Mouse (Mus musculus) lung, postnatal 10 days (tissue): ENCODE data around the gene Tpm1.

ENCODE experiments used
- DNase-seq: peaks from one replicate; pipeline ENCODE4 v3.0.0; 2021

Tpm1 gene

DNA sequence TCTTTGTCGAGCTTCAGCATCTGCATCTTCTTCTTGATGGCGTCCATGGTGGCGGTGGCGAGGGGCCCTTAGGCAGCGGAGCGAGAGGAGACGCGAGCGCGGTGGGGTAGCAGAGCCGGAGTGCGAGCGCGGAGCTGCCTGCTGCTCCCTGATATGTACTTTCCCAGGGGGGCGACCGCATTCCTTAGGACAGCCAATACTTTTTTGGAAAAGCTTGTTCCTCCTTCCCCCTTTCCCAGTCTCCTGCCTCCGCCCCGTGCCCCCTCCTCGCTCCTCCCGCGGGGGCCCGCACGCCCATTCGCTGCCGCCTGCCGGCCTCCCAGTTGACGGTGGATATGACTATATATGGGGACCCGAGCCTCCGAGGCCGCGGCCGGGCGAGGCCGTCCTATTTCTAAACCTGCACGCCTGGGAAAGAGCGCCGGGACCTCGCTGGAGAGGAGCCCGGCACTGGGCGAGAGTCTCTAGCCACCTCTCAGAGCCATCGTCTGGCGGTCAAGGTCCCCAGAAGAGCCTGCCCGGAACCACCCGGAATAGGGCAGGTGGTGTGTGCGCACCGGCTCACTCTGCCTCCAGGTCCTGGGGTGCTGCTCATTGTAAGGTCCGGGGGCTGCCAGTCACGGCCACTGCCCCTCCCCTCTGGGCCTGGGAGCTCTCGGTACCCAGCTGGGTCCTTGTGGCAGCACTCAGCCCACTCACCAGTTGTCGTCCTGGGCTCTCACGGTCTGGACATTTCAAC, at the start of gene Tpm1:
TSS of gene Tpm1 (minus strand) at position 321 of the 739 bp plus-strand sequence.
- DNase-seq, result peak; percentile 91

DNA sequence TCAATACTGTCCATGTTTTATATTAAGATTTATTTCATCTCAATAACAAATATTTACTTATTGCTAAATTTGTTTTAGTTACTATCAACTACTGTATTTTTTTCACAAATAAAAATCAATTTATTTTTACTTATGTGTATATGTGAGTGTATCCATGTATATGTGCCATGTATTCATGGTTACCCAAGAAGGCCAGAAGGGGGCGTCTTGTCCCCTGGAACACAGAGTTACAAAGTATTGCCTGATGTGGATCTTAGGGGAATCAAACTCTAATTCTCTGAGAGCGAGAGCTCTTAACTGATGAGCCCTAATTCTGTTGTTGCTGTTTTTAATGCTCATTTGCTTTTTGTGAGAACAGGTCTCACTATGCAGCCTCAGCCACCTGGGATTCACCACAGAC, 45.2 kb upstream of the Tpm1 start:
- no peak for DNase-seq

DNA sequence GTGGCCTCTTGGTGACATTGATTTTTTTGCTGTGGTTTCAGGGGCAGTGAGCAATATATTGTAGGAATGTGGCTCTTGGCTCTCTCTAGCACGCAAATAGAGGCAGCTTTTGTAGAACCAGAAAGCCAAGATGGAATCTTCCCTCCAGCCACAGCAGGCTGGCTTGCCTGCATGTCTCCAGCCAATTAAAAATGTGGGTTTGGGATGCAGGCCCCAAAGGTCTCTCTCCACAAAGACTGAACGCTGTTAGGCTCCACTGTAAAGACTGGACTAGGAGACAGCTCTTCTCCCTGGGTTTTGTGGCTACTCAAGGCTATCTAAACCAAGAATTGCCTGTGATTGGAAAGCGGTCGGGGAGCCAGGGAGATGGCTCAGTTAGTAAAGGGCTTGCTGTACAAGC, 43.0 kb upstream of the Tpm1 start:
- no peak for DNase-seq

DNA sequence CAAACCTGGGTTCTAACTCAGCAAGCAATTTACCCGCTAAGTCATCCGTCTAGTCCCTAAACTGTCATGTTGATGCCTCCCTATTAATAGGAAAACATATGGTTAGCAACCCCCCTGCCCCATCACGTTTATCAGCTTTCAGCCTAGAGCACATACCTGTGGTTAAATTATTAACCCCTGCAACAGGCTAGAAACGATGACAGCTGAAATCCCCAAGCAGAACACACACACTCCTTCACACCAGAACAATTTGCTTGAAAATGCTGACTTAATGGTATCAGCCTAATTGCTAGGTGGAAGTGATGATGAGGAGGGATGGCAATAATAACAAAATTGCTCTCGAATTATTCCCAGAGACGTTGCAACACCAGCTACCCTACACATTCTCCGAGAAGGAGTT, 42.4 kb upstream of the Tpm1 start:
- no peak for DNase-seq

DNA sequence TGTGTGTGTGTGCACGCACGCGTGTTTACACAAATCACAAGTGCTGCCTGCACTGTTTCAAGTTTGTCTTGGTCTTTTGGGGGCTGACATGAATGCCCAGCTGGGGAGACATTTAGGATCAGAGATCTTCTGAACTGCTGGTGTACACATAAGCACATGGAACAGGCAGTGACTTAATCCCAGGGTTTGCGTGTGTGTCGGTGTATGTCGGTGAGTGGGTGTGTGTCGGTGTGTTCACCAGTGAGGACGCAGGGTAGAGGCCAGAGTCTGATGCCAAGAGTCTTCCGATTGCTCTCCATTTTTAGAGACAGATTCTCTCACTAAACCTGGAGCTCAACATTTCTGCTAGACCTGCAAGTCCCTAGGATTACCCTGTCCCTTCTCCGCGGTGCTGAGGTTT, 41.9 kb upstream of the Tpm1 start:
- no peak for DNase-seq

DNA sequence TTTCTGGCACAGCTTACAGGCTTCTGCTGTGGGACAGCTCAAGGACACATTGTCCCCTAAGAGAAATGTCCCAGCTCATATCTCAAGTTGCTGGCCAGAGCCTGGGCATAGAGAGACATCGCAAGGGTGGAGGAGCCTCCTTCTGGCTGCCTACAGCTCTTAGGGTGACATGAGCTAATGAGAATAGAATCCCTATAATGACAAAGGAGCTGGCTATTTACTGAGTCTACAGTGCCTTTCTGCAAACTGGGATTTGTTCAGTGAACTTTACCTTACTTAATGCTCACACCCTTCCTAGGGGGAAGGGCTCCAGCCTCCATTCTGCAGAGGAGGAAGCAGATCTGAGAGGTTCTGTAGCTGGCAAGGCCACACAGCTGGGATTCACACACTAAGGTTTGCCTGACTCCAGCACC, 41.4 kb upstream of the Tpm1 start:
- DNase-seq, result peak; percentile 43

DNA sequence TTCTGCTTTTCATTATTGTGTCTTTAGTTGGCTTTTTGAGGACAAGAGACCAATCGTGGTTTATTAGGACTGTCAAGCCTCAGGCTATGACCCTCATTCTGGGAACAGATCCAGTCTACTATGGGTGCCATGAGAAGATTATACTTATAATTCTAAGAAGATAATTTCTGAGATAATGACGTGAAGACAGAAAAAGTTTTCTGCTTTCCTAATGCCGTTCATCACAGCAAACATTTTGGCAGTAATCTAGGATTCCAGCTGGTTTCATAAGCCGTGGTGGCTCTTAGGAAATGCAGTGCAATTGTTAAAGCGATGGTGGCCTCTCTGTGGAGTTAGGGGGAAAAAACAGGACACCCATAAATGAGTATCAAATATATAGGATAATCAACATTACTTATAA, 40.0 kb upstream of the Tpm1 start:
- peak; percentile 54 for DNase-seq

DNA sequence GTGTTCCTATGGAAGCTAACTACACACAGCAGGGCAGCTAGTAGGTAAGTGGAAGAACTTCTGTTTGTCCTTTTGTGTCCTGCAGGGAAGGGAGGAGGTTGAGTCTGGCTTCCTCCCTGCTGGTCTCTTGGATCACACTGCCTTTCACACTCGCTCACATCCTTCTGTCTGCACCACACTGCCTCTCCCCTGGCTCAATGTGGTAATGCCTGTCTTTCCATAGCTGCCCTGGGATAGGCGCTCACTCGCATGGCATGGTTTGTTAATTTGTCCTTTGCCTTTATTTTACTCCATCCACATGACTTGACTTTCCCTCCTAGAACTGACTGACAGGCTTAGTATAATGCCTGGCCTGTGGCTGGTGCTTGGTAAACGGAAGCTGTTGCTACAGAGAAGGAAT, 34.6 kb upstream of the Tpm1 start:
- no peak for DNase-seq

DNA sequence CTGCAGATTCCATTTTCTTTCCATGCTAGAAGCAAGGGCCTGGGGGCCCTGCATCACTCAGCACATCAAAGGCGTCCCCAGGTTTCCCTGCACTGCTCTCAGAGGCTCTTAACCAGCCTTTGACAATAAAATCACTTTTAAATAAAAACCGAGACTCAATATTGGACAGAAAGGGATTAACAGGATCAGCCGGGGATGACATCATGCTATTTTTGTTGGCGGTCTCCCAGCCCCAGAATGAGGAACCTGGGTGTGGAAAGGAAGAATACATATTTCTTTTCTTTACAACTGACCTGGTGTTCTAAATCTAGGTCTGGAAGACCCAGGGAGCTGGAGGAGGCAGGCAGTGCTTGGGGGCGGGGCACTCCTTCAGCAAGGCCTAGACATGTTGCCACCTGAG, 32.5 kb upstream of the Tpm1 start:
- DNase-seq, result peak; percentile 19

DNA sequence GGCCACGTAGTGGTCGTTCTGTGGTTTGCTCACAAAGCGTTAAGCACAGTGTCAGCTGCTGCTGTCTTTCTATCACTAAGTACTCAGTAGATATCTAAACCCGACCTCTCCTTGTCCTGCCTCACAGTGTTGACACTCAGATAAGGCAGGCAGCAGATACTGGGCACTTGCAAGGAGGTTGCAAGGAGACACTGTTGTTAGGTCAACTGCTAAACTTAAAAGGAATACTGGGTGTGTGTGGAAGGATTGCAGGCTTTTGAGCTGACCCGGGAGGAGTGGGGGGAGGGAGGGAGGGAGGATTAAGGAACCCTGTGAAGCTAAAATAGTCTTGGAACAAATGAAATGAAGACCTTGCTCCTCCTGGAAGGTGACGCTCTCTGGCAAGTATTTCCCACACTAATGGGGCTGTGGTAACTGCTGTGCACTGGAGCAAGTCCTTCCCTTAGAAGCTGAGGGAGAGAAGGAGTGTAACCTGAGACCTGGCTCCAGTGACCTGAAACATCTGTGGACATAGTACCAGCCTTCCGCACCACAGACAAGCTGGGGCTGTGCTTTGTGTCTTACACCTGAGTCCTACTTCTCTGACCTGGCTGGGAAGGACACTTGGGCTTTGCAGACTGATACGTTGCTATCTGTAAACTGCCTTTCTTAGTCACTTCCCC, 28.6 kb upstream of the Tpm1 start:
- no peak for DNase-seq

DNA sequence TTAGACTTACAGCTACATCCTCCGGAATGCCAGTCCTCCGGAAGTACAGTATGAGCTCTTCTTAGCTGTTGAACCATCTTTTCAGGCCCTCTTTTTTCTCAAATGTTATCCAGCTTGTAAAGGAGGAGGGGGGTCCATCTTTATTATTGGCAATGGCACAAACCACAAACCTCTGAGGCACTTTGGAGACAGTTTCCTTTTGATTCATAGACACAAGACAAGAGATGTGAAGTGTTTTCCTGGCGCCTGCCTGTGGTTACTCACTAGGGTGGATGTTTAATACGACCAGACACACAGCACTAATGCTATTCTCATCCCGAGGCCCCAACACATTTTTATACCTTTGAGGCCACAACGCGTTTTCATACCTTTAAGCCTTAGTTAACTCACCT, 28.1 kb upstream of the Tpm1 start:
- DNase-seq, result no peak

DNA sequence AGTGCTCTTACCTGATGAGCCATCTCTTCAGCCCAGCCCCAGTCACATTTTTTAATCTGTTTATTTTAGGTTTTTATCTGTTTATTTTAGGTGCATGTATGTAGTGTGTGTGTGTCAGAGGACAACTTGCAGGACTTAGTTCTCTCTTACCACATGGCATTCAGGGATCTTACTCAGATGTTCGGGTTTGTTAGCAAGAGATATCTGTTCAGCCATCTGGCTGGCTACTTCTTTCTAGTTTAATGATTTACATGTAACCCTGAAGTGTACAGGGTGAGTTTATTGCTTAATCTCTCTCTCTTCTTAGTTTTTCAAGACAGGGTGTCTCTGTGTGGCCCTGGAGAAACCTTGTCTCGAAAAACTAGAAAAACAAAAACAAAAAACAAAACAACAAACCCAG, 23.0 kb upstream of the Tpm1 start:
- DNase-seq, result no peak

DNA sequence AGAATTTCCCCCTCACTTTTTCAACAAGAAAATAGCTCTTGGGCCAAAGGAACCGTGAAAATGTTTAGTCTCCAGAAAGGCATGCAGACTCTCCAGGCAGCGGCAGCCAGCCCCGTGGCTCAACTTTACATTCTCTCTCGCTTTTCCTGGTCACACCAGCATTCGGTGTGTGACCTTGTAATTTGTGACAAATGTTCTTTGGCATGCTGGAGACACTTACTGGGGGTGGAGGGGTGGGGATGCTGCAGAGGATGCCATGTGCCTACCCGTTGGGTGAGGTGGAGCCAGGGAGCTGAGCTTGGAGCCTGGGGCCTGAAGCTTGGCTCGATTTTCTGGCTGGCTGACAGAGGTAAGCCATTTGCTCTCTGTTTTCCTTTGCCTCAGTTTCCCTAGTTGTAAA, 22.4 kb upstream of the Tpm1 start:
- DNase-seq, result no peak

DNA sequence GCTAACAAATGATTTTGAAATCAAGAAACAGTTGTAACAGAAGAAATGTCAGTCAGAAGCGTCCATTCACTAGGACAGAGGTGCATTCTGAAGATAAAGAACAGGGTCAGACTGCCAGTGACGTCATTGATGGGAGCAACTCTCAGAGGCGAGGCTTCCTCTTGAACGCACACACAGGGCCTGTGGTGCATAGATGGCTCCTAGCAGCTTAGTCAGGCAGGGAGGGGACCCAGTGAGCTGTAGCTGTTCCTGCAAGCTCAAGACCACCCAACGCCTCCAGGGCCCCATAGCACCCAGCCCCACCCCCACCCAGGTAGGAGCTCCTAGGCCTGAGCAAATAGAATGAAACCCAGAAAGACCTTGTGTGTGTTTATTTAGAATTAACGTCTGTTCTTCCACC, 21.9 kb upstream of the Tpm1 start:
- no peak for DNase-seq

DNA sequence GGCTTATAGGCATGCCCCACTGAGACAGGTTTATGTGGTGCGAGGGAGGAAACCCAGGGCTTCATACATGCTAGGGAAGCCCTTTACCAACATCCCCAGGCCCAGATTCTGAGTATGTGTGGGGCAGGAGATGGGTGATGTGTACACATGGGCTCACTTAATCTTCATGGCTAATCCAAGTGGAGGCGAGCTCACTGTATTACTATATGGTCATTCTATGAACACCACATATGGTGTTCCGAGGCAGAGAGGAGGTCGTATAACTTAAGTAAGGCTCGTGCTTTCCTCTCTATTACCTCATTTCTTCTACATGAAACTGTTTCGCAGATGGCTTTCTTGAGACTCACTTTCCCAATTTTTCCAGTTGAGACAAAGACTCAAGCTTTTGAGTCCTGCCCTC, 17.4 kb upstream of the Tpm1 start:
- DNase-seq, result no peak

DNA sequence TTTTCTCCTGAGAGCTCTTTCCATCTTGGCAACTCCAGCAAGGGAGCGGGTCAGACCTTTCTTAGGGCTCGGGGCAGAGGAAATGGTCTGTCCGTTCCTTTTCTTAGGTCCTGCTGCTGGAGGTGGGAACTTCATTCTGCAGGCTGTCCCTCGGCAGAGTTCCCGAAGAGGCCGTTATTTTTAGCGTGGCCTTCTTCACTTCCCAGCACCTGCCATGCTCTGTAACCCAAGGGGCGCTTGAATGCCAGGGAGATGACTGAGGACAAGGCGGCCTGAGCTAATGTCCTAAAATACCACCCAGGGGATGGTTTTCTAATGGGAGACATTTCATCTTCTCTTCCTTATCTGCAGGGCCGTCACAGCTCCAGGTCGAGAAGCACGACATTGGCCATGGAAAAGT, 10.5 kb upstream of the Tpm1 start:
- DNase-seq, result no peak

DNA sequence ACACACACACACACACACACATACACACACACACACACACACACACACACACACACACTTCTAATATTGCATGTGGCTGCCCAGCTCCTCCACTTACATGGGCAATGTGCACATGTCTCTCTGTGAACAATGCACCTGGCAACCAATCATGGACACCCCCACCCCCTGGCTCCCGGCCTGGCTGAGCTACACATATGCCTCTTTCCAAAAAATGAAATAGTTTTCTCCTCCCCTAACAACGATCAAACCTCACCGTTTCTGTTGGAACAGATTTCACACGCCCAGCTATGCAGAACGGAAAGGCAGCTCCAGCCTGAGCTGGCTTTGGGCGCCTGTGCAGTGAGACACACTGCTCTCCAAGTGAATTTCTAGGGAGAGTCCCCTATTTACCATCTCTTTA, 9.2 kb upstream of the Tpm1 start:
- DNase-seq, result no peak

DNA sequence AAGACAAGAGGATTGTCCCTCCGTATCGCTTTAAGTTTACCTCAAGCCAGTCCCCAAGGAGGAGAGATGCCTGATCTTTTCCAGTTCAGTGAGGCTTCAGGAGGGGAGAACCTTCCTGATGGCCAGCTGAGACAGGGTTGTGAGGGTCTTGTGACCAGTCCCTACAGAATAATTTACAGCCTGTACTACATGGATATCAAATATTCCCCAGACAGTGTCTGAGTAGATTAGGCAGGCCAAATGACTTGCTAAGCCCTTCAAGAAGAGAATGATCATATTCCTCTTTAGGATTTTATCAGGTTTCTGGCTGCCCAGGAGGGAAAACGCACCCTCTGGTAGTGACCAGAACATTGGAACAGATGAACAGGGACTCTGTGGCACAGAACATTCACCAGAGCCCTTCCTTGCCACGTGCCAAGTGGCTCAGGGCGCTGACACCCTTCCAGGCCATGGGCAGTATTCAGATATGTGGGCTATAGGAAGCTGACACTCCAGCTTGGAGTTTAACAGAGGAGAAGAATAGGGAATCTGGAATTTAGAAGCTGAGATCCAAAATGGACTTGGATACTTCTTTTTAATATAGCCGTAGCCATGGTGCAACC, 1.6 kb upstream of the Tpm1 start:
- no peak for DNase-seq

DNA sequence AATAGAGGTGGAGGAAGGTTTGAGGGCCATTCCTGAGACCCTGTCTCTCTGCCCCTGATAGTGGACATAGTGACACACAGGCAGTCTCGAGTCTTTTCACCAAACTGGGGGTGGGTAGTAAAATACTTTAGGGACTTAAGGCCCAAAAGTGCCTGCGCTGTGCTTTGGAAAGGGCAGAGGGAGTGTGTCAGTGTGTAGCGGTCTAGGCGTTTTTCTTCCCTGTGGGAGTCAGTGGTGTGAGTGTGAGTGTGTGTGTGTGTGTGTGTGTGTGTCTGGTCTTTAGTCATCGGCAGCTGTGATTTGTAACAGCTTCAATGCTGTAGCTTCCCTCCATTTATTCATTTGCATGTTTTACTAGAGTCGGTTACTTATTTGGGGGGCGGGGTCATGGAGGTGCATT, 630 bp upstream of the Tpm1 start:
- no peak for DNase-seq

DNA sequence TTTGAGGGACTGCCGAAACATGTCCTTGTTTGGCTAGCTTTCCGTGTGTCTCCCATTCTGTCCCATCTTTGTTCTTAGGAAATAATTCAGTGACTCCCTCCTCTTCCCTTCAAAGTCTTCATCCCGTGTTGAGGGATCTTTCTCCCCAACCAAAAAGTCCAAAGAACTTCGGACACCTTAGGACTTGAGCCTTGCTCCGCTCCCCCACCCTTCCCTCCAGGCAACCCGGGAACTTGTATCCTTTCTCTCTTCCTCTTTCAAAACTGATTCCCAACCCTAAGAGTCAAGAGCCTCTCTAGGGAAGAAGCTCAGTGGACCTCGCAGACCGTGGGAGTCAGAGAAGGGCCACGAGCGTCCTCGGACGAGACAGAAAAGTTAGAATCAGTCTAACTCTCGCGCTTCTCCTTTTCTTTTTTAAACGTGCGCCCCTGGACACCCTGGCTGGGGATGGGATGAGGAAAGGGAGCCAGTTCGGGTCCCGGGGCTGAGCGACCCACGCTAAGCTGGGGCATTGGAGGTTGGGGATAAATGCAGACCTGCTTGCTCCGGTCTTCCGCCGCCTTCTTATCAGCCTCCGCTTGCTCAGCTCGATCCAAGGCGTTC, 622 bp downstream of the Tpm1 start:
- DNase-seq, result no peak

DNA sequence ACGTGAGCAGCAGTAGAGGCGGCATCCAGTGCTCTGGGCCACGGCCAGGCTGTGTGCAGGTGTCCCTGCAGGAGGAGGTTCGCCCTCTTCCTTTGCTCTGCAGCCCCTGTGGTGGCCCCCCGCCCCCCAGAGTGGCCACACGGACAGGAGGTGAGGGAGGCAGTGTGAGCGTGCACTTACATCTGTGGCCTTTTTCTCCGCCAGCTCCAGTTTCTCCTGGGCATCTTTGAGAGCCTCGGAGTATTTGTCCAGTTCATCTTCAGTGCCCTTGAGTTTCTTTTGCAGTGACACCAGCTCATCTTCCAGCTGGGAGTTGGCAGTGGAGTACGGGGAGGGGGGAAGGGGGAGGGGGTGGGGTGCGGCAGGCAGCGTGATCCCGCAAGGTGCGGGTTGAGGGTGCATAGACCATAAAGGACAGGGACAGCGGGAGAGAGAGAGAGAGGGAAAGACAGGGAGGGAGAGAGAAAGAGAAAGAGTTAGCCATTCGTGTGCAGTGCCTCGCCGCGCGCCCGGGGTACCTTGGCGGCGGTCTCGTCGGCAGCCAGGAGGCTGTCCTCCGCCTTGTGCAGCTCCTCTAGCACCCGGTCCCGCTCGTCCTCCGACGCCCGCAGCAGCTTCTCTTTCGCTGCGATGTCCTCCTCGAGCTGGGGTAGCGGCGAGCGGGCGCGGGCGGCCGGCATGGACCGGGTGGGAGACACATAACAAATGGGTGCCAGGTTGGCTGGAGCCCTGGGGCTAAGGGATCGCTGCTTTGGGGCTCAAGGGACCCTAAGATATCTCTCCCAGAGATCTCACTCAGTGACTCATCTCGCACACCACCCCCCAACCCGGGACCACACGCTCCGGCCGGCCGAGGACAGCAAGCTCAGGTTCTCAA, 1.4 kb downstream of the Tpm1 start:
- DNase-seq, result no peak

DNA sequence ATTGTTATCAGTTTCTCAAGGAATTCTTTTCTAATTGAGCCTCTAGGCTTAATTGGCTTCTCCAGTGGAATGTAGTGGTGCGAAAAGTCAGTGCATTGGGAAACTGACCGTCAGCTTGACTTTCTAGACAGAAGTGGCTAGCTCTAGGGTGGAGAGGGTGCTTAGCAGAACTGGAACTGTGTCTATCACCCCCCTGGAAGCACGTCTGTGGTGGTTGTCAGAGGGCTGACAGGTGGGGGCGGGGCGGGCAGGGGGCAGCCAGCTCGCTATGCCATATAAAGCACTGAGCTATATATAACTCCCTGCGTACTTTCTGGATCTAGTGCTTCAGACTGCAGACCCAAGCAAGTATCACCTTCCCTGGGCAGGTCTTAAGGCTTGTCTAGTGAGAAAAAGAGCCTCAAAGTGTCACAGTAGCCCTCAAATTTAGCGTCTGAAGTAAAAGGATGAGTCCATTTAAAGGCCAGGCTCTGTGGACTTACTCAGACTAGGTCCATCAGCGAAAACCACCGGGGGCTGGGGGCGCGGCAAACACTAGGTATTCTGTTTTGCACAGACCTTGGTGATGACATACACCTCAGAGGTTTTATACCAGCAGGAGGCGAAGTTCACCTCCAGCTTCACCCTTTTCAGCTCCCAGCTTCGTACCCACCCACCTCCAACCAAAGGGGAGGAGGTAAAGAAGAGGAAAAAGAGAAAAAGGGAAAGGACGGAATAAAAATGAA, 2.2 kb downstream of the Tpm1 start:
- DNase-seq, result peak; percentile 44
